Comparison of ENCODE assay signal across 9 mouse cellular contexts in genomic region chr4:123105451-123105790, GRCm38 (mm10). TPM values are rescaled to one million over a fixed set of nuclear protein-coding genes. Genes with fewer than 3 reads are reported as not detected.
A peak's percentile ranks its signal among the peaks of the same experiment; 100 is the strongest.
DNase-seq lines count a peak whose midpoint lies in the region; ATAC-seq and TF ChIP-seq lines count a peak whose summit lies in the region.
"Had no signal": no experiment of that assay in that cellular context is flagged by ENCODE, and none has a peak within 500 bp of the region (broad histone marks: within the 10 kb centered on the region; RNA-seq: fewer than 3 reads in every experiment).

No protein-coding gene starts in this region.

- H3K4me2 ChIP-seq in heart, embryonic 12.5 days: peak overlapping the region; percentile 66
- H3K4me2 ChIP-seq in hindbrain, embryonic 13.5 days: peak overlapping the region; percentile 53

- H3K27me3 ChIP-seq in heart, embryonic 12.5 days (replicated peaks): peaks cover 58% of the 10 kb centered on the region
- peaks cover 52% of the 10 kb centered on the region for H3K27me3 ChIP-seq in hindbrain, embryonic 13.5 days
- H3K27me3 ChIP-seq in midbrain, embryonic 10.5 days (ENCODE audit: low read depth, poor library complexity, severe bottlenecking): peaks cover 62% of the 10 kb centered on the region
- H3K27me3 ChIP-seq in cerebellum, adult 2 months (ENCODE audit: control insufficient read depth, insufficient read depth, low read length): no peaks in the 10 kb centered on the region; the same call in 1 of the 2 replicates

- peaks cover 13% of the 10 kb centered on the region for H3K4me1 ChIP-seq in heart, embryonic 12.5 days (replicated peaks)
- H3K4me1 ChIP-seq in ES-E14 (ENCODE audit: control insufficient read depth in 2 of 2, insufficient read depth in 2 of 2, low read length in 2 of 2, poor library complexity in 1 of 2): 0 out of 4 replicates have a peak, but pooled peaks cover 0 to 2% of the 10 kb centered on the region in 2 experiments
- H3K4me1 ChIP-seq in hindbrain, embryonic 13.5 days (replicated peaks): peaks cover 13% of the 10 kb centered on the region
- H3K4me1 ChIP-seq in midbrain, embryonic 10.5 days: peaks cover 12% of the 10 kb centered on the region
- H3K4me1 ChIP-seq in cerebellum, adult 2 months (ENCODE audit: control insufficient read depth, insufficient read depth, low read length): no peaks in the 10 kb centered on the region

- H3K9me3 ChIP-seq in heart, embryonic 12.5 days (replicated peaks): no peaks in the 10 kb centered on the region
- H3K9me3 ChIP-seq in ES-E14 (ENCODE audit: control insufficient read depth, insufficient read depth, low read depth, low read length): no peaks in the 10 kb centered on the region
- no peaks in the 10 kb centered on the region for H3K9me3 ChIP-seq in hindbrain, embryonic 13.5 days
- 0 out of 2 replicates have a peak, but pooled peaks cover 3% of the 10 kb centered on the region for H3K9me3 ChIP-seq in midbrain, embryonic 10.5 days (replicated peaks)

- WGBS in heart, embryonic 12.5 days: 20% methylated on average over 24 of the region's 24 CpGs
- 24% methylated on average over 24 of the region's 24 CpGs for WGBS in hindbrain, embryonic 13.5 days
- WGBS in midbrain, embryonic 10.5 days: 23% methylated on average over 24 of the region's 24 CpGs
- WGBS in cerebellum, adult 2 months: 25% methylated on average over 24 of the region's 24 CpGs

- no peak for TF ChIP-seq POLR2A in cerebellum, adult 2 months (IDR thresholded peaks at IDR 0.05; ENCODE audit: borderline replicate concordance, insufficient read depth, low read length)

- no peak overlapping the region for H3K9ac ChIP-seq in heart, embryonic 12.5 days
- H3K9ac ChIP-seq in ES-E14 (ENCODE audit: insufficient read depth, low read depth, low read length, poor library complexity, severe bottlenecking): peak overlapping the region; percentile 69
- peak overlapping the region; percentile 51 for H3K9ac ChIP-seq in hindbrain, embryonic 13.5 days

- in situ Hi-C loops in ES-E14 (cut with MboI; ENCODE audit: low sequenced_read_pairs in 2 of 2, unreplicated experiment in 2 of 2): no loop called here

- H3K36me3 ChIP-seq in heart, embryonic 12.5 days: no peaks in the 10 kb centered on the region
- no peaks in the 10 kb centered on the region for H3K36me3 ChIP-seq in ES-E14 (ENCODE audit: control insufficient read depth, insufficient read depth, low read length, poor library complexity, severe bottlenecking)
- no peaks in the 10 kb centered on the region for H3K36me3 ChIP-seq in hindbrain, embryonic 13.5 days
- no peaks in the 10 kb centered on the region for H3K36me3 ChIP-seq in midbrain, embryonic 10.5 days

- 0 out of 2 replicates have a peak, but pooled peaks have one; percentile 30 for ATAC-seq in heart, embryonic 12.5 days (ENCODE audit: insufficient number of reproducible peaks, low FRiP score)
- ATAC-seq in hindbrain, embryonic 13.5 days (ENCODE audit: low FRiP score): peak; percentile 41; the same call in 1 of the 2 replicates

- no peak for TF ChIP-seq CTCF in cerebellum, adult 2 months (IDR thresholded peaks at IDR 0.05; ENCODE audit: borderline replicate concordance, insufficient read depth, low read depth, low read length)

- DNase-seq in heart, adult 9 months (ENCODE audit: low spot score in 2 of 2): no peak
- no peak for DNase-seq in ES-E14 (ENCODE audit: low read depth, low spot score)
- no peak for DNase-seq in midbrain, embryonic 10.5 days (ENCODE audit: low spot score)
- no peak for DNase-seq in adrenal gland, adult (ENCODE audit: inconsistent age in 2 of 2, low spot score in 1 of 2)
- DNase-seq in cerebellum, adult 8-10 months: no peak
- no peak for DNase-seq in cerebellum, adult 2 months

- peak overlapping the region; percentile 40 for H3K4me3 ChIP-seq in heart, embryonic 12.5 days
- H3K4me3 ChIP-seq in ES-E14 (ENCODE audit: insufficient read depth in 1 of 2, low read depth in 1 of 2, low read length in 2 of 2, poor library complexity in 1 of 2, severe bottlenecking in 1 of 2): peak overlapping the region; percentile 72 to 82
- peak overlapping the region; percentile 34 for H3K4me3 ChIP-seq in hindbrain, embryonic 13.5 days
- peak overlapping the region; percentile 50 for H3K4me3 ChIP-seq in midbrain, embryonic 10.5 days
- H3K4me3 ChIP-seq in cerebellum, adult 2 months (replicated peaks; ENCODE audit: insufficient read depth, low read depth, low read length): no peak overlapping the region

- no peak overlapping the region for H3K27ac ChIP-seq in heart, embryonic 12.5 days (ENCODE audit: poor library complexity, severe bottlenecking)
- no peak overlapping the region for H3K27ac ChIP-seq in ES-E14 (ENCODE audit: insufficient read depth, low read depth, low read length, poor library complexity, severe bottlenecking)
- H3K27ac ChIP-seq in hindbrain, embryonic 13.5 days: no peak overlapping the region
- no peak overlapping the region for H3K27ac ChIP-seq in midbrain, embryonic 10.5 days (replicated peaks)
- H3K27ac ChIP-seq in cerebellum, adult 2 months (ENCODE audit: insufficient read depth, low read length): no peak overlapping the region

TF ChIP-seq in ES-E14, 5 proteins besides CTCF, POLR2A, EP300 and RAD21:
- TF ChIP-seq HCFC1 (IDR thresholded peaks at IDR 0.05; ENCODE audit: borderline replicate concordance, insufficient read depth, low read length) (no peak), MAFK (IDR thresholded peaks at IDR 0.05; ENCODE audit: insufficient read depth, low read depth, low read length) (no peak), CHD2 (IDR thresholded peaks at IDR 0.05; ENCODE audit: low read depth, low read length) (no peak), ZC3H11A (IDR thresholded peaks at IDR 0.05; ENCODE audit: borderline replicate concordance, low read depth, low read length) (no peak), ZNF384 (IDR thresholded peaks at IDR 0.05; ENCODE audit: low read depth, low read length) (no peak)

RNA-seq across cellular contexts. Expression of gene Bmp8b, which starts 0.5 kb away (rescaled TPM):
- 0.17 TPM in 1 of 2 replicates, not detected in the other for polyA plus RNA-seq in heart, embryonic 12.5 days (2016; fragmentation: Nextera tagmentation; extraction: Ambion mirVana)
- total RNA-seq in ES-E14 (2012; rRNA removed): 7.2 and 9.2 TPM in 2 replicates
- 0.22 TPM in 2 replicates for polyA plus RNA-seq in hindbrain, embryonic 13.5 days (2015; fragmentation: Nextera tagmentation; extraction: Ambion mirVana)
- 0.07 and 0.09 TPM in 2 replicates for polyA plus RNA-seq in midbrain, embryonic 10.5 days (2016; fragmentation: Nextera tagmentation; extraction: Ambion mirVana)
- polyA plus RNA-seq in cerebellum, adult 2 months (2012; rRNA removed): 0.10 and 0.24 TPM in 2 replicates

RNA-seq across cellular contexts. Expression of gene Oxct2b, which starts 10.6 kb away (rescaled TPM):
- polyA plus RNA-seq in heart, embryonic 12.5 days (2016; fragmentation: Nextera tagmentation; extraction: Ambion mirVana): not detected in 2 replicates
- total RNA-seq in ES-E14 (2012; rRNA removed): 2.8 TPM in 2 replicates
- polyA plus RNA-seq in hindbrain, embryonic 13.5 days (2015; fragmentation: Nextera tagmentation; extraction: Ambion mirVana): 0.21 and 0.40 TPM in 2 replicates
- polyA plus RNA-seq in midbrain, embryonic 10.5 days (2016; fragmentation: Nextera tagmentation; extraction: Ambion mirVana): 0.07 TPM in 2 replicates
- 0.11 TPM in 2 replicates for polyA plus RNA-seq in cerebellum, adult 2 months (2012; rRNA removed)
- total RNA-seq: adrenal gland, postnatal 4 days had no signal

RNA-seq across cellular contexts. Expression of gene Ppie, which starts 34.3 kb away (rescaled TPM):
- polyA plus RNA-seq in heart, embryonic 12.5 days (2016; fragmentation: Nextera tagmentation; extraction: Ambion mirVana): 54.0 and 59.3 TPM in 2 replicates
- total RNA-seq in ES-E14 (2012; rRNA removed): 77.1 and 81.6 TPM in 2 replicates
- polyA plus RNA-seq in hindbrain, embryonic 13.5 days (2015; fragmentation: Nextera tagmentation; extraction: Ambion mirVana): 60.9 and 64.8 TPM in 2 replicates
- polyA plus RNA-seq in midbrain, embryonic 10.5 days (2016; fragmentation: Nextera tagmentation; extraction: Ambion mirVana): 127 and 136 TPM in 2 replicates
- polyA plus RNA-seq in cerebellum, adult 2 months (2012; rRNA removed): 24.6 and 25.3 TPM in 2 replicates
